Mouse (Mus musculus): ENCODE results near the gene Herpud2.

DNA sequence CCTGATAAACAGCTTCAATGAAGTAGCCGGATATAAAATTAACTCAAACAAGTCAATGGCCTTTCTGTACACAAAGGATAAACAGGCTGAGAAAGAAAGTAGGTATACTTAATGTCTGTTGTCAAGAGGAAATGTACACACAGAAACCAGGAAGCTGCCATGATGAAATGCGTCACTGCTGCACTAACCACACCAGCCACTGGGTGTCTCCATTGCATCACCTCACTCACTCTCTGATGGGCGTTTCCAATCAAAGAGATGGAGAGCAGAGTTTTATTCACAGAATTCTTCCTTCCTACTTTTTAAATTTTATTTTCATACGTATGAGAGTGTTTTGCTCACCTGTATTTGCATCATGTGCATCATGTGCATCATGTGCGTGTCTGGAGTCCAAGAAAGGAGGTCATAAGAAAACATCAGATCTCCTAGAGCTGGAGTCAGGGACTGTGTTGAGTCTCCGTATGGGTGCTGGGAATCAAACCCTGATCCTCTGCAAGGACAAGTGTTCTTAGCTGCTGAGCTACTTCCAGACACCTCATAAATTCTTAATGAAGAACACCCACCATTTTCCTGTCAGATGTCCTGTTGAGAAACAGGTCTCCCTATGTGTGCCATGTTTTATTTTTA is 16.0 kb upstream of the Herpud2 start:
- TF ChIP-seq POLR2A (IDR thresholded peaks at IDR 0.05; ENCODE audit: control insufficient read depth, extremely low read depth, insufficient read depth, low read length, poor library complexity) (no peak), CTCF (IDR thresholded peaks at IDR 0.05; ENCODE audit: borderline replicate concordance, control insufficient read depth, extremely low read depth, insufficient read depth, low read length, poor library complexity) (no peak)
